8 mouse cellular contexts compared by ENCODE assay signal in genomic region chr10:41491111-41491510, GRCm38 (mm10). TPM values are rescaled to one million over a fixed set of nuclear protein-coding genes. Genes with fewer than 3 reads are reported as not detected.
DNase-seq lines count a peak whose midpoint lies in the region; ATAC-seq and TF ChIP-seq lines count a peak whose summit lies in the region.

No protein-coding gene starts in this region.

- no peak overlapping the region for H3K4me3 ChIP-seq in heart, postnatal 0 days (ENCODE audit: low read depth, low read length)
- no peak overlapping the region for H3K4me3 ChIP-seq in midbrain, embryonic 11.5 days (ENCODE audit: low read depth, low read length)

- peaks cover 22% of the 10 kb centered on the region for H3K36me3 ChIP-seq in heart, postnatal 0 days (replicated peaks; ENCODE audit: control insufficient read depth, insufficient read depth, low read length)
- no peaks in the 10 kb centered on the region; the same call in 1 of the 2 replicates for H3K36me3 ChIP-seq in midbrain, embryonic 11.5 days (ENCODE audit: control insufficient read depth, insufficient read depth, low read length)

- TF ChIP-seq EP300 in heart, postnatal 0 days (IDR thresholded peaks at IDR 0.05; ENCODE audit: low read depth): no peak

- no peaks in the 10 kb centered on the region for H3K9me3 ChIP-seq in heart, postnatal 0 days (replicated peaks; ENCODE audit: control insufficient read depth, low read length)
- H3K9me3 ChIP-seq in midbrain, embryonic 11.5 days (ENCODE audit: control insufficient read depth, low read length): no peaks in the 10 kb centered on the region

- H3K27me3 ChIP-seq in heart, postnatal 0 days (ENCODE audit: control insufficient read depth, insufficient read depth, low read length): no peaks in the 10 kb centered on the region
- H3K27me3 ChIP-seq in midbrain, embryonic 11.5 days (ENCODE audit: control insufficient read depth, insufficient read depth, low read length): no peaks in the 10 kb centered on the region

- no peak for TF ChIP-seq CTCF in heart, postnatal 0 days (IDR thresholded peaks at IDR 0.05; ENCODE audit: low read depth)

- no peak overlapping the region for H3K9ac ChIP-seq in heart, postnatal 0 days (replicated peaks; ENCODE audit: low read depth, low read length)
- H3K9ac ChIP-seq in midbrain, embryonic 11.5 days (ENCODE audit: low read length): no peak overlapping the region

- peaks cover 15% of the 10 kb centered on the region for H3K4me1 ChIP-seq in heart, postnatal 0 days (ENCODE audit: control insufficient read depth, insufficient read depth)
- peaks cover 29% of the 10 kb centered on the region for H3K4me1 ChIP-seq in midbrain, embryonic 11.5 days (ENCODE audit: control insufficient read depth, insufficient read depth, low read length)

- H3K27ac ChIP-seq in heart, postnatal 0 days (ENCODE audit: low read depth): no peak overlapping the region
- H3K27ac ChIP-seq in midbrain, embryonic 11.5 days (ENCODE audit: low read depth, low read length): no peak overlapping the region

- DNase-seq in heart, postnatal 0 days (ENCODE audit: low spot score): no peak
- no peak for DNase-seq in heart, postnatal 4 days
- peak; percentile 23 for DNase-seq in Muller cell, postnatal 12 days (ENCODE audit: inconsistent ontology term)
- peak; percentile 32 for DNase-seq in kidney, adult 11 months
- DNase-seq in midbrain, embryonic 11.5 days (ENCODE audit: low spot score, missing footprints): no peak
- no peak for DNase-seq in cerebellum, postnatal 36 days
- no peak for DNase-seq in T-cell, adult 2 months (ENCODE audit: low spot score)
- DNase-seq in c-Kit-positive CD71-positive TER-119-positive erythroid progenitor cells, embryonic 14.5 days (ENCODE audit: low spot score): no peak

- no peak for ATAC-seq in heart, postnatal 0 days (ENCODE audit: insufficient read depth, low read depth)
- no peak for ATAC-seq in midbrain, embryonic 11.5 days (ENCODE audit: low FRiP score)

- peak overlapping the region; percentile 95; the same call in 1 of the 2 replicates for H3K4me2 ChIP-seq in heart, postnatal 0 days (ENCODE audit: low read depth, low read length)
- H3K4me2 ChIP-seq in midbrain, embryonic 11.5 days: peak overlapping the region; percentile 98; the same call in 1 of the 2 replicates

- WGBS in heart, postnatal 0 days: 48% methylated on average over 4 of the region's 4 CpGs
- 57% methylated on average over 4 of the region's 4 CpGs for WGBS in midbrain, embryonic 11.5 days

RNA-seq across cellular contexts. Expression of gene Ppil6, which starts 0.9 kb away (rescaled TPM):
- 4.5 TPM in 1 of 2 replicates, not detected in the other for total RNA-seq in heart, postnatal 0 days (2014; rRNA removed; ENCODE audit: low replicate concordance)
- 5.9 and 6.5 TPM in 2 replicates for polyA plus RNA-seq in heart, postnatal 0 days (2015; fragmentation: Nextera tagmentation; extraction: Ambion mirVana)
- total RNA-seq in heart, postnatal 4 days (2021): 1 to 10 TPM; 3.8 to 3.9 TPM
- 0.66 and 0.85 TPM in 2 replicates for polyA plus RNA-seq in midbrain, embryonic 11.5 days (2014; fragmentation: Nextera tagmentation; extraction: Ambion mirVana)

RNA-seq across cellular contexts. Expression of gene Smpd2, which starts 0.9 kb away (rescaled TPM):
- 91.6 and 105 TPM in 2 replicates for total RNA-seq in heart, postnatal 0 days (2014; rRNA removed; ENCODE audit: low replicate concordance)
- 72.4 TPM in 2 replicates for polyA plus RNA-seq in heart, postnatal 0 days (2015; fragmentation: Nextera tagmentation; extraction: Ambion mirVana)
- total RNA-seq in heart, postnatal 4 days (2021): 10 to 100 TPM; 45.4 to 48.7 TPM
- 50.7 and 60.0 TPM in 2 replicates for polyA plus RNA-seq in midbrain, embryonic 11.5 days (2014; fragmentation: Nextera tagmentation; extraction: Ambion mirVana)

RNA-seq across cellular contexts. Expression of gene Mical1, which starts 15.0 kb away (rescaled TPM):
- total RNA-seq in heart, postnatal 0 days (2014; rRNA removed; ENCODE audit: low replicate concordance): 33.1 and 60.4 TPM in 2 replicates
- polyA plus RNA-seq in heart, postnatal 0 days (2015; fragmentation: Nextera tagmentation; extraction: Ambion mirVana): 33.0 and 36.1 TPM in 2 replicates
- 10 to 100 TPM; 52.4 to 59.4 TPM for total RNA-seq in heart, postnatal 4 days (2021)
- 34.0 and 36.6 TPM in 2 replicates for polyA plus RNA-seq in midbrain, embryonic 11.5 days (2014; fragmentation: Nextera tagmentation; extraction: Ambion mirVana)

RNA-seq across cellular contexts. Expression of gene Cd164, which starts 28.1 kb away (rescaled TPM):
- total RNA-seq in heart, postnatal 0 days (2014; rRNA removed; ENCODE audit: low replicate concordance): 76.0 and 113 TPM in 2 replicates
- polyA plus RNA-seq in heart, postnatal 0 days (2015; fragmentation: Nextera tagmentation; extraction: Ambion mirVana): 131 and 138 TPM in 2 replicates
- total RNA-seq in heart, postnatal 4 days (2021): 100 to 1,000 TPM; 216 to 218 TPM
- 112 and 126 TPM in 2 replicates for polyA plus RNA-seq in midbrain, embryonic 11.5 days (2014; fragmentation: Nextera tagmentation; extraction: Ambion mirVana)

RNA-seq across cellular contexts. Expression of gene Zbtb24, which starts 40.9 kb away (rescaled TPM):
- total RNA-seq in heart, postnatal 0 days (2014; rRNA removed; ENCODE audit: low replicate concordance): 7.7 and 15.6 TPM in 2 replicates
- 10.7 and 11.6 TPM in 2 replicates for polyA plus RNA-seq in heart, postnatal 0 days (2015; fragmentation: Nextera tagmentation; extraction: Ambion mirVana)
- 10 to 100 TPM; 10.5 to 12.9 TPM for total RNA-seq in heart, postnatal 4 days (2021)
- polyA plus RNA-seq in midbrain, embryonic 11.5 days (2014; fragmentation: Nextera tagmentation; extraction: Ambion mirVana): 19.1 TPM in 2 replicates

Comparison
In these comparisons a context has a peak if more than half of its experiments do, and no peak if none do; other contexts are left out.
1. DNase-seq: peak in Muller cell, postnatal 12 days (single experiment) and kidney, adult 11 months (single experiment); none in heart, postnatal 0 days (single experiment), heart, postnatal 4 days (single experiment), midbrain, embryonic 11.5 days (single experiment), cerebellum, postnatal 36 days (0 of 2), T-cell, adult 2 months (single experiment) and c-Kit-positive CD71-positive TER-119-positive erythroid progenitor cells, embryonic 14.5 days (single experiment).